Mouse (Mus musculus) lung, embryonic 14.5 days (tissue): ENCODE measurements around the gene Ilf3. TPM values are rescaled to one million over a fixed set of nuclear protein-coding genes. Genes with fewer than 3 reads are reported as not detected.

Source experiments
- ATAC-seq: fragments of 200-750 bp; cut with Nextera tagmentation; 2 replicates; pipeline ENCODE4 v1.8.0; 2017; ENCODE audit warnings: mild to moderate bottlenecking, moderate TSS enrichment, moderate library complexity; ENCODE audit not compliant: insufficient read depth
- DNase-seq: peaks from one replicate; pipeline ENCODE4 v3.0.0-alpha.2; 2015
- H3K27ac ChIP-seq: fragments of 300-500 bp; sonication (generic); 2 replicates; pipeline ENCODE4 v1.5.1; 2014; ENCODE audit warnings: low read depth, mild to moderate bottlenecking, moderate library complexity
- H3K27me3 ChIP-seq: fragments of 300-500 bp; sonication (generic); 2 replicates; pipeline ENCODE4 v1.6.1; 2014; ENCODE audit warnings: low read length, control low read depth; ENCODE audit not compliant: insufficient read depth
- H3K36me3 ChIP-seq: fragments of 300-500 bp; sonication (generic); 2 replicates; pipeline ENCODE4 v1.6.1; 2014; ENCODE audit warnings: control low read depth; ENCODE audit not compliant: insufficient read depth
- H3K4me1 ChIP-seq: fragments of 300-500 bp; sonication (generic); 2 replicates; pipeline ENCODE4 v1.6.1; 2014; ENCODE audit warnings: antibody characterized with exemption, control low read depth; ENCODE audit not compliant: insufficient read depth
- H3K4me2 ChIP-seq: fragments of 300-500 bp; sonication (generic); 2 replicates; pipeline ENCODE4 v1.6.1; 2014; ENCODE audit warnings: mild to moderate bottlenecking
- H3K4me3 ChIP-seq: fragments of 300-500 bp; sonication (generic); 2 replicates; pipeline ENCODE4 v1.5.1; 2014; ENCODE audit warnings: low read depth, low read length
- H3K9ac ChIP-seq: fragments of 300-500 bp; sonication (generic); 2 replicates; pipeline ENCODE4 v1.6.1; 2014
- H3K9me3 ChIP-seq: fragments of 300-500 bp; sonication (generic); 2 replicates; pipeline ENCODE4 v1.6.1; 2016; ENCODE audit warnings: low read depth, low read length, control low read depth
- CTCF ChIP-seq: IDR thresholded peaks from 2 replicates; pipeline ENCODE4 v1.5.1; 2016; ENCODE audit warnings: antibody characterized with exemption, low read depth
- WGBS: fragments of 180-500 bp; shearing (Covaris S2); extraction: QIAGEN DNeasy Blood & Tissue Kit; methylation state at CpG from one replicate; pipeline ENCODE4 v1.1.7; 2014; 5-methylcytosine and 5-hydroxymethylcytosine counted together
- polyA plus RNA-seq: library from polyadenylated mRNA; unstranded; fragments of >200 nt; fragmentation: Nextera tagmentation; extraction: Ambion mirVana; gene quantifications from 2 replicates; pipeline ENCODE4 v1.2.1, GENCODE M21; 2014

Ilf3 gene
- polyA plus RNA-seq, 1 experiment from 2014 or later = 223 TPM

DNA sequence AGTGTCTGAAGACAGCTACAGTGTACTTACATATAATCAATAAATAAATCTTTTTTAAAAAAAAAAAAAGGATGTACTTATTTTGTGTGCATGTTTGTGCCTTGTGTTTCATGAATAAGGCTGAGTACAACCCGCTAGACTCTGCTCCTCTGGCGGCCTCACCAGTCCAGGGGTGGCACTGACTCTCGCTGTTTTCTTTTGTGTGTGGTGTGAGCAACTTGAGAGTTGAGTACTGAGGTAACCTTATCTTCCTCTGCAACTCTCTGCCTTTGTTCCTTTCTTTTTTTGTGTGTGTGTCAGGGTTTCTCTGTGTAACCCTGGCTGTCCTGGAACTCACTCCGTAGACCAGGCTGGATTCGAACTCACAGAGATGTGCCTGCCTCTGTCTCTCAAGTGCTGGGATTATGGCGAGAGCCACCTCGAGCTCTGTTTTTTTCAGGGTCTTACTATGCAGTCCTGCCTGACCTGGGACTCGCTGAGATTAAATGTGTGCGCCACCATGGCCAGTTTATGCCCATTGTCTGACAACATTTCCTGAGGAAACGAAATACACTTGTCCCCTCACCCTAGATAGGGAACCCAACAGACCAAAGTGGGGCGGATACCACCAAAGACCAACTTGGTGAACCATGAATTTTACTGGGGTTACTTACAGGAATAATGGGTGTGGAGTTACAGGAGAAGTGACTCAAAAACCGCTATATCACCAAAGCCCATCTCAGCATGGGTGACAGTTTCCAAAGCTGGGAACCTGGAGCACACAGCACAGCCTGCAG lies 36.1 kb upstream of the Ilf3 start:
- Histone ChIP-seq H3K27me3 (no peaks in the 10 kb centered on the region), H3K4me2 (no peak overlapping the region), H3K9me3 (no peaks in the 10 kb centered on the region), H3K4me1 (peaks cover 9% of the 10 kb centered on the region), H3K36me3 (no peaks in the 10 kb centered on the region), H3K9ac (no peak overlapping the region), H3K4me3 (no peak overlapping the region), H3K27ac (peak overlapping the region; percentile 86)
- 80% methylated on average over 12 of the region's 12 CpGs for WGBS
- no peak for ATAC-seq
- no peak for DNase-seq
- TF ChIP-seq CTCF = no peak

GRCm38 (mm10) chr9:21332161-21333061 lies 35.3 kb upstream of the Ilf3 start:
- ATAC-seq (peak; percentile 77), DNase-seq (peak; percentile 63)
- no peak for TF ChIP-seq CTCF
- Histone ChIP-seq H3K27me3 (no peaks in the 10 kb centered on the region), H3K4me1 (peaks cover 9% of the 10 kb centered on the region), H3K4me3 (no peak overlapping the region), H3K4me2 (no peak overlapping the region), H3K9me3 (no peaks in the 10 kb centered on the region), H3K27ac (peak overlapping the region; percentile 86), H3K9ac (no peak overlapping the region), H3K36me3 (no peaks in the 10 kb centered on the region)
- WGBS = 35% methylated on average over 9 of the region's 9 CpGs

GRCm38 (mm10) chr9:21333523-21333922 lies 34.1 kb upstream of the Ilf3 start:
- Histone ChIP-seq H3K27me3 (no peaks in the 10 kb centered on the region), H3K27ac (peak overlapping the region; percentile 86), H3K4me2 (no peak overlapping the region), H3K9me3 (no peaks in the 10 kb centered on the region), H3K36me3 (no peaks in the 10 kb centered on the region), H3K4me3 (no peak overlapping the region), H3K4me1 (peaks cover 9% of the 10 kb centered on the region), H3K9ac (no peak overlapping the region)
- WGBS = 82% methylated on average over 1 of the region's 1 CpGs
- TF ChIP-seq CTCF = no peak
- DNase-seq = no peak
- ATAC-seq = no peak

DNA sequence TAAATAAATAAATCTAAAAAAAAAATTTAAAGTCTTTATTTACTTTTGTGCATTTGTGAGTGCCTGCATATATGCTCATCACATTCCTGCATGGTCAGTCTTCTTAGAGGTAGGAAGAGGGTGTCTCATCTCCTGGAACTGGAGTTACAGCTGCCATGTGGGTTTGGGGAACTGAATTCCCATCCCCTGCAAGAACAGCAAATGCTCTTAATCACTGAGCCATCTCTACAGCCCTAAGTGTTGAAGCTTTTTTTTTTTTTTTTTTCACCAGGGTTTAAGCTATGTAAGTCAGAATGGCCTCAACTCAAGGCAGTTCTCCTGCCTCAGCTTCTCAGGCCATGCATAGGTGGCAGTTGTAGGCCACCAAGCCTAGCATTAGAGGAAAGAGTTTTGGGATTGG lies 32.9 kb upstream of the Ilf3 start:
- TF ChIP-seq CTCF = no peak
- no peak overlapping the region for H3K9ac ChIP-seq
- DNase-seq = no peak
- H3K36me3 ChIP-seq = no peaks in the 10 kb centered on the region
- no peak overlapping the region for H3K4me2 ChIP-seq
- ATAC-seq = no peak
- no peaks in the 10 kb centered on the region for H3K27me3 ChIP-seq
- peaks cover 8% of the 10 kb centered on the region for H3K4me1 ChIP-seq
- no peak overlapping the region for H3K4me3 ChIP-seq
- H3K9me3 ChIP-seq = no peaks in the 10 kb centered on the region
- no peak overlapping the region for H3K27ac ChIP-seq

GRCm38 (mm10) chr9:21335391-21335790 lies 32.3 kb upstream of the Ilf3 start:
- no peak for ATAC-seq
- no peak overlapping the region for H3K27ac ChIP-seq
- H3K9me3 ChIP-seq = no peaks in the 10 kb centered on the region
- 0 out of 2 replicates have a peak, but pooled peaks cover 6% of the 10 kb centered on the region for H3K36me3 ChIP-seq
- peaks cover 6% of the 10 kb centered on the region; the same call in 1 of the 2 replicates for H3K4me1 ChIP-seq
- WGBS = 62% methylated on average over 4 of the region's 4 CpGs
- no peak overlapping the region for H3K4me3 ChIP-seq
- no peaks in the 10 kb centered on the region for H3K27me3 ChIP-seq
- no peak for TF ChIP-seq CTCF
- DNase-seq = no peak
- no peak overlapping the region for H3K9ac ChIP-seq
- H3K4me2 ChIP-seq = no peak overlapping the region

DNA sequence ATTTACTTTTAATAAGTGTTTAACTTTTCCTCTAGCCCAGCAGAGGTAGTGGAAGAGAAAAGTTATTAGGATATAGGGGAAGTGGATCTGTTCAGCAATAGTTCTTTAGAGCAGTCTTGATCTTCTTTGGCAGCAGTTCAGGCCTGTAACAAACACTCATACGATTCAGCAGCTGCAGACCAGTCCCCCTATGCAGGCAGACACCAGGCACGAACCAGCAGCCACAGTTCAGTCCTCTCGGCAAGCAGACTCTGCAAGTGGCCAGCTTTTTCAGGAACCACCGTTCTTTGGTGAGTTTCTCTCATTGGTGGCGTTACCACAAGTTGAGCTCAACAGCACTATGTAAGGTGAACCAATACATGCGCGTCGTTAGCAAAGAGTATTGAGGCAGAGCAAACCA lies 31.2 kb upstream of the Ilf3 start:
- Histone ChIP-seq H3K27me3 (no peaks in the 10 kb centered on the region), H3K4me2 (no peak overlapping the region), H3K4me3 (no peak overlapping the region), H3K4me1 (peaks cover 6% of the 10 kb centered on the region; the same call in 1 of the 2 replicates), H3K9ac (no peak overlapping the region), H3K36me3 (peaks cover 16% of the 10 kb centered on the region), H3K9me3 (no peaks in the 10 kb centered on the region), H3K27ac (no peak overlapping the region)
- no peak for TF ChIP-seq CTCF
- no peak for ATAC-seq
- no peak for DNase-seq
- WGBS = 71% methylated on average over 8 of the region's 8 CpGs

GRCm38 (mm10) chr9:21337652-21338051 lies 30.0 kb upstream of the Ilf3 start:
- Histone ChIP-seq H3K9ac (peak overlapping the region; percentile 56), H3K4me3 (peak overlapping the region; percentile 44), H3K36me3 (peaks cover 27% of the 10 kb centered on the region), H3K27ac (peak overlapping the region; percentile 77), H3K9me3 (no peaks in the 10 kb centered on the region), H3K4me1 (peaks cover 6% of the 10 kb centered on the region; the same call in 1 of the 2 replicates), H3K27me3 (no peaks in the 10 kb centered on the region), H3K4me2 (peak overlapping the region; percentile 56)
- peak; percentile 91 for ATAC-seq
- no peak for TF ChIP-seq CTCF
- DNase-seq = peak; percentile 71
- 18% methylated on average over 20 of the region's 20 CpGs for WGBS
